Mouse (Mus musculus) CH12.LX (cell line): ENCODE results near the gene Prr12. TPM values are rescaled to one million over a fixed set of nuclear protein-coding genes. Genes with fewer than 3 reads are reported as not detected.

Source experiments
- DNase-seq: peaks from one replicate; pipeline ENCODE4 v3.0.0-alpha.2; 2013; ENCODE audit errors: extremely low read depth
- H3K27ac ChIP-seq: 2 replicates; pipeline ENCODE4 v1.5.1; 2012; ENCODE audit warnings: low read depth, mild to moderate bottlenecking, control low read depth, moderate library complexity; ENCODE audit not compliant: insufficient read depth
- H3K27me3 ChIP-seq: replicated peaks from 2 replicates; pipeline ENCODE3; 2012; ENCODE audit warnings: inconsistent platforms
- H3K36me3 ChIP-seq, 2 experiments: replicated peaks in 1 of 2; 2 replicates each; pipeline versions ENCODE3 to v1.6.1; 2012; ENCODE audit warnings: inconsistent platforms in 1 of 2, low read length in 1 of 2, mild to moderate bottlenecking in 1 of 2, mixed read lengths in 1 of 2, moderate library complexity in 1 of 2; ENCODE audit not compliant: control insufficient read depth in 1 of 2, insufficient read depth in 1 of 2
- H3K4me1 ChIP-seq, 2 experiments: 2 replicates each; pipeline ENCODE4 v1.6.1; 2012; ENCODE audit warnings: inconsistent platforms in 1 of 2, moderate library complexity in 1 of 2; ENCODE audit not compliant: insufficient read depth in 2 of 2, control insufficient read depth in 1 of 2
- H3K4me2 ChIP-seq: 2 replicates; pipeline ENCODE4 v1.6.1; 2012; ENCODE audit warnings: low read depth, mild to moderate bottlenecking, control low read depth; ENCODE audit not compliant: poor library complexity, insufficient read depth, severe bottlenecking
- H3K4me3 ChIP-seq, 3 experiments: fragments of 150-350 bp in 1 of 3; sonication (generic) in 1 of 3; replicated peaks in 1 of 3; 2 replicates each; pipeline versions ENCODE3 to v1.5.1; 2011 to 2012; ENCODE audit warnings: low read depth in 2 of 3, low read length in 2 of 3, mild to moderate bottlenecking in 2 of 3, moderate library complexity in 2 of 3, control low read depth in 1 of 3, improper control_type of control experiment in 1 of 3, inconsistent platforms in 1 of 3, mixed read lengths in 1 of 3; ENCODE audit not compliant: poor library complexity in 1 of 3
- H3K79me2 ChIP-seq: replicated peaks from 2 replicates; pipeline ENCODE4 v1.6.1; 2012; ENCODE audit warnings: mild to moderate bottlenecking, moderate library complexity; ENCODE audit not compliant: control insufficient read depth, poor library complexity, insufficient read depth, severe bottlenecking; ENCODE audit errors: extremely low read depth
- H3K9ac ChIP-seq: 2 replicates; pipeline ENCODE4 v1.6.1; 2012; ENCODE audit warnings: low read depth, mild to moderate bottlenecking, control low read depth, moderate library complexity; ENCODE audit not compliant: insufficient read depth
- H3K9me3 ChIP-seq: replicated peaks from 2 replicates; pipeline ENCODE3; 2012; ENCODE audit warnings: low read length, inconsistent platforms, mixed read lengths
- BHLHE40 ChIP-seq: IDR thresholded peaks from 2 replicates; pipeline ENCODE4 v1.6.1; 2011; ENCODE audit warnings: mild to moderate bottlenecking, low read depth, low read length, improper control_type of control experiment
- CHD1 ChIP-seq: IDR thresholded peaks from 2 replicates; pipeline ENCODE4 v1.6.1; 2012; ENCODE audit warnings: low read depth, low read length, improper control_type of control experiment, inconsistent platforms
- CHD2 ChIP-seq: IDR thresholded peaks from 2 replicates; pipeline ENCODE4 v1.6.1; 2011; ENCODE audit warnings: low read length, improper control_type of control experiment
- EP300 ChIP-seq: IDR thresholded peaks from 2 replicates; pipeline ENCODE4 v1.6.1; 2011; ENCODE audit warnings: low read length, improper control_type of control experiment
- IRF4 ChIP-seq: IDR thresholded peaks from 2 replicates; pipeline ENCODE4 v1.6.1; 2014; ENCODE audit warnings: low read depth, mild to moderate bottlenecking, inconsistent platforms, low read length, improper control_type of control experiment
- JUN ChIP-seq: IDR thresholded peaks from 2 replicates; pipeline ENCODE4 v1.6.1; 2011; ENCODE audit warnings: low read depth, mild to moderate bottlenecking, low read length, improper control_type of control experiment, moderate library complexity; ENCODE audit not compliant: insufficient read depth
- KAT2A ChIP-seq: IDR thresholded peaks from 2 replicates; pipeline ENCODE4 v1.6.1; 2012; ENCODE audit warnings: low read length, improper control_type of control experiment, inconsistent platforms; ENCODE audit not compliant: insufficient replicate concordance
- MAFK ChIP-seq: IDR thresholded peaks from 2 replicates; pipeline ENCODE4 v1.6.1; 2011; ENCODE audit warnings: low read length, improper control_type of control experiment; ENCODE audit not compliant: insufficient replicate concordance
- MAX ChIP-seq: IDR thresholded peaks from 2 replicates; pipeline ENCODE4 v1.6.1; 2011; ENCODE audit warnings: low read length, improper control_type of control experiment
- MAZ ChIP-seq: IDR thresholded peaks from 2 replicates; pipeline ENCODE4 v1.6.1; 2012; ENCODE audit warnings: low read depth, mild to moderate bottlenecking, inconsistent platforms, low read length, improper control_type of control experiment, moderate library complexity
- MEF2A ChIP-seq: IDR thresholded peaks from 2 replicates; pipeline ENCODE4 v1.6.1; 2014; ENCODE audit warnings: low read depth, mild to moderate bottlenecking, inconsistent platforms, low read length, improper control_type of control experiment, borderline replicate concordance
- MXI1 ChIP-seq: IDR thresholded peaks from 2 replicates; pipeline ENCODE4 v1.6.1; 2011; ENCODE audit warnings: mild to moderate bottlenecking, low read depth, low read length, improper control_type of control experiment
- MYC ChIP-seq: IDR thresholded peaks from 2 replicates; pipeline ENCODE4 v1.6.1; 2011; ENCODE audit warnings: low read depth, mild to moderate bottlenecking, improper control_type of control experiment, low read length
- NRF1 ChIP-seq: IDR thresholded peaks from 2 replicates; pipeline ENCODE4 v1.6.1; 2014; ENCODE audit warnings: low read depth, mild to moderate bottlenecking, inconsistent platforms, low read length, improper control_type of control experiment, moderate library complexity
- PAX5 ChIP-seq: IDR thresholded peaks from 2 replicates; pipeline ENCODE4 v1.6.1; 2012; ENCODE audit warnings: low read length, inconsistent platforms, mixed read lengths
- POLR2A ChIP-seq: IDR thresholded peaks from 2 replicates; pipeline ENCODE4 v1.6.1; 2011; ENCODE audit warnings: low read depth, mild to moderate bottlenecking, improper control_type of control experiment, low read length
- POLR2AphosphoS2 ChIP-seq: IDR thresholded peaks from 2 replicates; pipeline ENCODE4 v1.6.1; 2011; ENCODE audit warnings: low read depth, low read length, improper control_type of control experiment
- RAD21 ChIP-seq: IDR thresholded peaks from 2 replicates; pipeline ENCODE4 v1.6.1; 2011; ENCODE audit warnings: low read depth, mild to moderate bottlenecking, low read length, improper control_type of control experiment, moderate library complexity
- SIN3A ChIP-seq: IDR thresholded peaks from 2 replicates; pipeline ENCODE4 v1.6.1; 2012; ENCODE audit warnings: low read length, improper control_type of control experiment, inconsistent platforms
- UBTF ChIP-seq: IDR thresholded peaks from 2 replicates; pipeline ENCODE4 v1.6.1; 2012; ENCODE audit warnings: low read depth, mild to moderate bottlenecking, inconsistent platforms, low read length, improper control_type of control experiment, moderate library complexity
- USF1 ChIP-seq: IDR thresholded peaks from 2 replicates; pipeline ENCODE4 v1.6.1; 2014; ENCODE audit warnings: low read depth, mild to moderate bottlenecking, inconsistent platforms, low read length, improper control_type of control experiment
- ZC3H11A ChIP-seq: IDR thresholded peaks from 2 replicates; pipeline ENCODE4 v1.6.1; 2012; ENCODE audit warnings: low read depth, mild to moderate bottlenecking, inconsistent platforms, low read length, improper control_type of control experiment
- ZKSCAN1 ChIP-seq: IDR thresholded peaks from 2 replicates; pipeline ENCODE4 v1.6.1; 2012; ENCODE audit warnings: low read depth, inconsistent platforms, low read length, improper control_type of control experiment, borderline replicate concordance
- ZMIZ1 ChIP-seq: IDR thresholded peaks from 2 replicates; pipeline ENCODE4 v1.6.1; 2012; ENCODE audit warnings: low read depth, mild to moderate bottlenecking, inconsistent platforms, low read length, improper control_type of control experiment
- ZNF384 ChIP-seq: IDR thresholded peaks from 2 replicates; pipeline ENCODE4 v1.6.1; 2012; ENCODE audit warnings: low read depth, low read length, improper control_type of control experiment, inconsistent platforms
- dilution Hi-C: fragments of 300-500 bp; cut with MboI; formaldehyde crosslinking; loops from 2 replicates; pipeline ENCODE4 v1.14.3; 2020; ENCODE audit warnings: low sequenced_read_pairs; ENCODE audit not compliant: extremely low pct_unique_long_range_greater_than_20kb, extremely low pct_ligation_motif_present
- in situ Hi-C: fragments of 300-500 bp; cut with MboI; formaldehyde crosslinking; loops from 3 replicates; pipeline ENCODE4 v1.14.3; 2019; ENCODE audit warnings: low sequenced_read_pairs, low pct_ligation_motif_present, low pct_unique_long_range_greater_than_20kb, mixed read lengths
- polyA plus RNA-seq: library from polyadenylated mRNA; unstranded; fragments of >175 nt; gene quantifications from 2 replicates; pipeline ENCODE4 v1.2.1, GENCODE M21; 2012; ENCODE audit warnings: low read depth; ENCODE audit not compliant: insufficient read length
- total RNA-seq, 2 experiments: library from RNA; depleted of rRNA; stranded (reverse); fragments of 300-350 nt in 1 of 2; fragments of >200 nt in 1 of 2; gene quantifications; 2 replicates each; pipeline ENCODE4 v1.2.3; 2012 to 2014

The Prr12 gene
- total and polyA plus RNA-seq, 3 experiments, result 1.2 to 20.5 (median 6.5) TPM

DNA sequence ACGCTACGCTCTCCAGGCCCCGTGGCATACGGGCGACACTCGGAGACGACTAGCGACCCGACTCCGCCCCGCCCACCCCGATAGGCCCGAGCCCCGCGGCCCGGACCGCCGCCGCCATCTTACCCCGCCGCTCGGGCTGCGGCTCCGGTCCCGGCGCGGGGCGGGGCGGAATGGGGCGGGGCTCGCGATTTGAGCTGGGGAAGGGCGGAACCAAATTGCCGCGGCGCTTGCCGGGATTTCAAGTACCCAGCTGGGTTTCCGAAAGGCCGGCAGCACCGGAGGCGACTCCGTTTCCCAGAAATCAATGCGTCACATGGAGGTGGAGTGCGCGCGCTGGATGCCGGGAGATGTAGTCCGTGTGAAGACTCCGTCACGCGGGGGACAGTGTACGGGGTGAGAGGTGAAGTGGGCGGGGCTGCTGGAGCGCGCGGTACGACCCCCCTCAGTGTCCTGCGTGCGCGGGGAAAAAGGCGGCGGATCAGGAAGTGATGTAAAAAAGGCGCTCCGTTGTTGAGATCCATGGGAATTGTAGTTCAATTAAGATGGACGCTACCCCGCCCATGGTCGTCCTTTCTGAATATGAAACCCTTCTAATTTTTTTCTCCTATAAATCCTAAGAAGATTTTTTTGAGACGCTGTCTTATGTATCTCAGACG, 36.6 kb downstream of the Prr12 start, which contains the start of gene Scaf1 (continued):
- no peak for TF ChIP-seq RAD21
- TF ChIP-seq POLR2AphosphoS2, result no peak
- TF ChIP-seq MAFK, result no peak
- TF ChIP-seq MAX, result peak; percentile 61; the same call in 1 of the 2 replicates
- TF ChIP-seq EP300, result no peak
- TF ChIP-seq JUN, result no peak
- TF ChIP-seq MEF2A, result peak; percentile 60; the same call in 1 of the 2 replicates
- TF ChIP-seq MYC, result no peak; the same call in 1 of the 2 replicates
- TF ChIP-seq ZNF384, result no peak; the same call in 1 of the 2 replicates
- peak; percentile 77 for TF ChIP-seq CHD2
- no peak for TF ChIP-seq CHD1
- no peak for TF ChIP-seq PAX5
- no peak for TF ChIP-seq ZKSCAN1
- TF ChIP-seq MXI1, result peak; percentile 44
- peak; percentile 84 for TF ChIP-seq MAZ
- peak; percentile 86 for TF ChIP-seq USF1
- TF ChIP-seq KAT2A, result peak; percentile 99
- TF ChIP-seq SIN3A, result peak; percentile 64; the same call in 1 of the 2 replicates
- no peak; the same call in 1 of the 2 replicates for TF ChIP-seq IRF4

DNA sequence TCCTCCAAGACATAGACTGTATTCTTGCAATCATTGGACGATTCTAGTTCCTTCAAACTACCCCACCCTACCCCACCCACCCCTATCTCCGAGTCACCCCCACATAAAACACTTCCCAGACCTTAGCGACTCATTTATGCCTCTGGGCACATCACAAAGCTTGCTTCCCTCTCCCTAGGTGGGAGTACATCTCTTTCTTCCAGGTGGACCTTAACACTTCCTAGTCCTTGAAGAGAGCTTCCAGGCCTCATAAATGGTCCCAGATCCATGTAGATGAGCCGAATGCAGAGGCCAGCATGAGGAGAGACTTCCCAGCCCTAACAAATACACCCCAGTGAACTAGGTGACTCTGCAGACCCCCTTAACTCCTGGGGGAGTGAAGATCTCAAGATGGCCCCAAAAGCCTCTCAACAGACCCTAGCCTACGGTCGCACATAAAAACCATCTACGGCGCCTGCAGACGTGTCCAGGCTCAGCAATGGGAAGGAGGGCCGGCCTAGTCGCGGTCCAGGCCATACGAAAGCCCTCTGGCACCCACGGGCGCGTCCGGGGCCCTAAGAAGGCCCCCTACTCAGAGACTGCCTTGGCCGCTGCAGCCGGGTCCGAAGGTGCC, 37.2 kb downstream of the Prr12 start:
- Histone ChIP-seq H3K9ac (peak overlapping the region; percentile 100), H3K4me1 (peaks cover 0 to 31% of the 10 kb centered on the region in 2 experiments; a peak in 2 of 4 replicates), H3K27ac (peak overlapping the region; percentile 74), H3K79me2 (peaks cover 18% of the 10 kb centered on the region), H3K4me3 (peak overlapping the region; percentile 63 to 99 (median 92)), H3K9me3 (no peaks in the 10 kb centered on the region), H3K4me2 (peak overlapping the region; percentile 30), H3K27me3 (no peaks in the 10 kb centered on the region), H3K36me3 (peaks cover 27 to 41% of the 10 kb centered on the region in 2 experiments)
- DNase-seq, result peak; percentile 17
- dilution Hi-C loops (no loop called here), in situ Hi-C loops (no loop called here)
- TF ChIP-seq MXI1, result no peak
- 0 out of 2 replicates have a peak, but pooled peaks have one; percentile 42 for TF ChIP-seq UBTF
- TF ChIP-seq ZMIZ1, result no peak
- TF ChIP-seq BHLHE40, result no peak
- TF ChIP-seq POLR2A, result no peak; the same call in 1 of the 2 replicates
- TF ChIP-seq NRF1, result no peak
- no peak for TF ChIP-seq EP300
- no peak for TF ChIP-seq ZC3H11A
